Mouse (Mus musculus) cerebellum, adult 11-12 months (tissue): ENCODE data around the gene Pkn1.

Experiments
- DNase-seq: peaks from one replicate; pipeline ENCODE4 v3.0.0; 2022

Pkn1 gene

DNA sequence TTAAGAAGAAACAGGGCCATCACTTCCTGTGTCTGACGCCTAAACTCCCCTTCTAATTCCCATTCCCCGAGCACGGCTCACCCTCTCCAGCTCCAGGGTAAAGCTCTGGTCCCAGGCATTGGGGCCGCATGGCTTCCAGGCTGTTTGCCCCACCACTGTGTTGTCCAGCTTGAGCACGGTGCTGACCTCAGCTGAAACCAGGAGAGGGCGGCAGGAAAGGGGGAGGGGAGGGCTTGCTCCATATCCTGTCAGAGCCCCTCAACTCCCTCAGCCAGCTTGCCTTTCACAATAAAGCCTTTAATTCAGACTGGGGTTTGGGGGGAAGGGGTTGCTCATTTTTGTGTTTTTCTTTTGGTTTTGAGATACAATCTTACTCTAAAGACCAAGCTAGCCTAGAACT is 17.9 kb downstream of the Pkn1 start:
- DNase-seq = no peak

DNA sequence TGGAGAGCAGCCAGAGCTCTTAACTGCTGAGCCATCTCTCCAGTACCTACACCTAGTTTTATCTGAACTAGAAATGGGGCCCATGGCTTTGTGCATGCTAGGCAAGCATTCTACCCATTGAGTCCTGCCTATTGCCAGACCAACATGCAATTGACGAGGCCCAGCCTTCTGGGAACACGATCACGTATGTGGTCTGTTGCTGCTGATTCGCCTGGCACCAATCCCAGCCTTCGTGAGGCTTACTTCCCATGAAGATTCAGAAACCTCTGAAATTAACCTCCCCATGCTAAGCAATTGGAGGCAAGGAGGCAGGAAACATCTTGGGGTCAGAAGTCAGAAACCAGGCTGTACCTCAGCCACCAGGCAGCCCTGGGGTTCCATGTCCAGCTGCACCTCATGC is 18.4 kb downstream of the Pkn1 start:
- DNase-seq = no peak

DNA sequence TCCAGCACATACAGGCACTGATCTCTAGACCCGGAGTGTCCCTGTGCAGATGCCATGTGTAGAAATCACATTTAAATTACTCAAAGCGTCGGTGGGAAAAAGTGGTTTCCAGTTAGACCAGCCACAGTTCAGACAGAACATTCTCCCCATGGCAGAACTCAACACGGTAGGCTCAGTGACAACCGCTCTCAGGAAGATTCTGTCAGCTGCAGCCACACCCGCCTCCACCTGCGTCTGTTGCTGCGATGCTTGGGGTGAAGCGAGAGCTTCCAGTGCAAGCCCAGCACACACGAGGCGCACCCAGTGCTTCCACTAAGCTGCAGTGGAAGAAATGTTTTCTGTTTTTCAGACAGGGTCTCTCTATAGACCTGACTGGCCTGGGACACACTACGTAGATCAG is 19.1 kb downstream of the Pkn1 start:
- DNase-seq = no peak

DNA sequence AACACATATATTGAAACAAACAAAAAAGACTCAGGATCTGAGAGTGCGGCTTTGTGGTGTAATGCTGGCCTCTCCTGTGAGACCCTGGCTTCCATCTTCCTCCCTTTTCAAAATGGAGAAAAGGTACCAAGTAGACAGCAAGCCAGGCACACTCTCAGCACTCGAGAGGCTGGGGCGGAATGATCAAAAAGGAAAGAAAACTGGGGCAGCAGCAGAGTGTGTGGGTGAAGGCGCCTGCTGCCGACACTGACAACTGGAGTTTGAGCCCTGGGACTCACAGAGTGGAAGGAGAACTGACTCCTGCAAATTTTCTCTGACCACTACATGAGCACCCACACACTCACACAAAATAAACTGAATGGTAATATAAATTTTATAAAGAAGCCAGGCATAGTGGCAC is 24.5 kb downstream of the Pkn1 start:
- DNase-seq = no peak

DNA sequence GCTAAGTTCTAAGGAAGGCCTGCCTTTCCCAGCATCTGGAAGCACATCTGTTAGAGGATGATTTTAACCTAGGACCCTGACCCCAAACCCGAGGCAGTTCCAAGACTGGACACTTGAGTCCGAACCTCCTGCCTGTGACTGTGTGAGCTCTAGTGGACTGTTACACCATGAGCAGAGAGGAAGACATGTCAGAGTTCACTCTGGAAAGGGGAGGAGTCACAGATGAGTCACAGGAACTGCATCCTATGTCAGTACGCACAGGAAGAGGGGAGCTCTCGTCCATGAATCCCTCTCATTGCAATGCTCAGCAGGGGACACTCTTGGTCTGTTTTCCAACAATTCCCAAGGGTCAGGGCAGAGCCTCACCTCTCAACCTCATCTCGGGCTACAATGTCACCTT is 26.0 kb downstream of the Pkn1 start:
- DNase-seq = no peak

DNA sequence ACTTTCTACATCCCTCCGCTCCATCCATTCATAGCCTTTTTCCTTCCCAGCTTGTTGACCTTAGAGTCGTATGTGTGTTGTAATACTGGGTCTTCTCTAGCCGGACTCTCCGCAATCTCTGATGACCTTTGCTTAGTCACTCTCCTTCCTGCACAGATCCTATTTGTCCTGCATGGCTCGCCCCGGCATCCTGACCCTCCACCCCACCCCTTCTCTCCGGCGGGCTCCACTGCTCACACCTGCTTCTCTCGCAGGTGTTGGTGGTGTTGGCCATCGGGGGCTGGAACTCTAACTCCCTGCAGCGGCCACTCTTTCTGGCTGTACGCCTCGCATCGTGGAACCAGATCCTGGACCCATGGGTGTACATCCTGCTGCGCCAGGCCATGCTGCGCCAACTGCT is 30.0 kb downstream of the Pkn1 start:
- no peak for DNase-seq

DNA sequence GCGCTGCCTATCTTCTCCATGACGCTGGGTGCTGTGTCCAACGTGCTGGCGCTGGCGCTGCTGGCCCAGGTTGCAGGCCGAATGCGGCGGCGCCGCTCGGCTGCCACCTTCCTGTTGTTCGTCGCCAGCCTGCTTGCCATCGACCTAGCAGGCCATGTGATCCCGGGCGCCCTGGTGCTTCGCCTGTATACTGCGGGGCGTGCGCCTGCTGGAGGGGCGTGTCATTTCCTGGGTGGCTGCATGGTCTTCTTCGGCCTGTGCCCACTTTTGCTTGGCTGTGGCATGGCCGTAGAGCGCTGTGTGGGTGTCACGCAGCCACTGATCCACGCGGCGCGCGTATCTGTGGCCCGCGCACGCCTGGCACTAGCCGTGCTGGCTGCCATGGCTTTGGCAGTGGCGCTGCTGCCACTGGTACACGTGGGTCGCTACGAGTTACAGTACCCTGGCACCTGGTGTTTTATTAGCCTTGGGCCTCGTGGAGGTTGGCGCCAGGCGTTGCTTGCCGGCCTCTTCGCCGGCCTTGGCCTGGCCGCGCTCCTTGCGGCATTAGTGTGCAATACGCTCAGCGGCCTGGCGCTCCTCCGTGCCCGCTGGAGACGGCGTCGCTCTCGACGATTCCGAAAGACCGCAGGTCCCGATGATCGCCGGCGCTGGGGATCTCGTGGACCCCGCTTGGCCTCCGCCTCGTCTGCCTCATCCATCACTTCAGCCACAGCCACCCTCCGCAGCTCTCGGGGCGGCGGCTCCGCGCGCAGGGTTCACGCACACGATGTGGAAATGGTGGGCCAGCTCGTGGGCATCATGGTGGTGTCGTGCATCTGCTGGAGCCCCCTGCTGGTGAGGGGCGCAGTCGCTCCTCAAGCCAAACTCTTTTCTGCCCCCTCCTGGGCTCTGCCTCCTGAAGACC is 30.7 kb downstream of the Pkn1 start:
- peak; percentile 56 for DNase-seq

DNA sequence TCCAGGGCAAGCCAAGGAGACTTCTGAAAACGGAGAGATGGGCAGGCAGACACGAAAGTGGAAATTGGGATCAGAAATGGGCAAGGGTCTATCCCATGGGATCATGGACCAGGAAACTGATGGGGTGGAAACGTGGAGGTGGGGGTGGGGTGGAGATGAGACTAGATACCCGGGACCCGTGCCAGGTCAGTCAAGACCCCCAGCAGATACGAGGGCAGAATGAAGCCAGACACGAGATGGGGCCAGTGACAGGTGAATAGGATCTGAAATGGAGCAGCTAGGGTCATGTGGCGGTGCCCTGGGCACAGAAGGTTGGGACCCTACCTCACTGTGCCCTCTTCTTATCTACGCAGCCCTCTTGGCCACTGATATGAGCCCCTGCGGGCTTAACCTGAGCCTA is 31.5 kb downstream of the Pkn1 start:
- no peak for DNase-seq

DNA sequence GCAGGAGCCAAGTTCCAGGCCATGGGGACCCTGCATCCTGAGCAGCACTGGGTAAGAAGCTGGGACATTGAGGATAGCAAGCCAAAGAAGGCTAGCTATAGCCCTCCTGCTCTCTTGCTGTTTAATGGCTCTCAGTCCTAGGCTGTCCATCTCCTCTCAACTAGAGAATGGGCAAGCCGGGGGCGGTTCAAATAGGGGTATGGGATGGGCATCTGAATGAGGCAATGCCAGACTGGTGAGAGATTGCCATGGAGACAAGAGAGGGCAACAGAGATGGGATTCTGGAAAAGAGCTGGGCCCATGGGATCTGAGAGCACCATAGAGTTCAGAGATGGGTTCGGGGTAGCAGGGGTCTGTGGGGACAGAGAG is 32.1 kb downstream of the Pkn1 start:
- no peak for DNase-seq

DNA sequence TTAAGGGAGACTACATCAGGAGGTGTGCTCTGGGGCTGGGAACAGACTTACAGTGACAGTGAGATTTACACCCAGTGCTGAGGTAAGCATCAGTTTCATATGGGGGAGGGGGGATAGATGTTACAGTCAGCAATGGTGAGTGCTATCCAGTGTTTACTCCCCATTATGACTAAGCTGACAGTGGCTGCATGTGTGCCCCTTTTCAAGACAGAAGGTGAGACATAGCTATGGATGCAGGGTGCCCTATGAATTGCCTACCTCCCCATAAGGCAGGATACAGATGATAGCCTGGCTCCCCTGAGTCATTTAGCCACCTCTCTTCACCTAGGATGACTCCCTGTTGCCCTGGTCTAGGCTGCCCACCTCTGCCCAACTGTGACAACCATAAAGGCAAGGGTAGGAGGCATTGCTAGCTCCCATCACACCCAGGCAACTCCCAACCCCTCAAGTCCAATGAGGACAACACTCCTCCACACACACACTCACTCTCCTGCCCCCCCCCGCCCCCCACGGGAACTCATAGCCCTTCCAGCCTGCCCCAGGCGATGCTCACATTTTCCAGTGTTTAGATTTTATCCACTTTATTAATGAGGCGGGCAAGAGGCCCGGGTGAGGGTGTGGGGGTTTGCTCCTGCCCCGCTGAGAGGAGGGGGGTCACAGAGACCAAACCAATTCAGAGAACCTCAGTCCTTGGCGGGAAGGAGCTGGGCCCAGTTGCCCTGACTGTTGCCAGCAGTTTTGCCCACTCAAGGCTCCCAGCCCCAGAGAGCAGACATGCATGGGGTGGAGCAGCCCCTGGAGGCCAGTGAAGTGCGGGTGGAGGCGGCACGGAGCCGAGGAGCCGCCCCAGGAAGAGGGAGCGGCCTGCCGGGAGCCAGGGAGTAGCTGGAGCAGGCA is 32.8 kb downstream of the Pkn1 start, which contains the start of gene Ptger1:
TSS of gene Ptger1 (plus strand) at position 710 of the 897 bp plus-strand sequence.
- DNase-seq = no peak

DNA sequence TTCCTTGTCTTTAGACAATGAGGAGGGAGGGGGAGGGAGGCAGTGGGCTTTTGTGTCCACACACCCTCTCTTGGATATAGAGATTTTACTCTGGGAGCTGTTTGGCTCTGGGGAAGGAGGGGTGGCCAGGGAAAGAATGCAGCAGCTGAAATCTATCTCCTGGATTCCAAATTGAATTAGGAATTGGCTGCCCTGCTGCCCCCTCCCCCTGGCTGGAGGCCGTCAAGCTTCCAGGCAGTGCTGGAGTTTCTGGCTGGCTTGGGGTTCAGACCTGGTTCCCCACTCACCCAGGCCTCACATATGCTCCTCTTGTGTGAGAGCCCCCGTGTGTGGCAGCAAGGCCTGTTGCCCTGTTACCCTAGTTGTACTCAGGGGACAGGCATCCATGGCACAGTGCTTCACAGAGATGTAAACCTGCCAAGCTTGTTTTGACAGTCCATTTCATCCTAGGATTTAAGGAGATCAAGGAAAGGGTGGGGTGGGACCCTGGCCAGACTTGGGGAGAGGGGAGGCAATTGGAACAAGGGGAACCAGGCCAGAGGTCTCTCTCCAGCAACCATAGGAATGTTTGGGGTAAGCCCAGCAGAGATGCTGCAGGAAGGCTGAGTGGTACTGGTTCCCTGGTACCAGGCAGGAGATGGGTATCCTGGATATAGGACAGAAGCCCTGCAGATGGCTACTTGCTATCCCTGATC is 33.9 kb downstream of the Pkn1 start:
- no peak for DNase-seq

DNA sequence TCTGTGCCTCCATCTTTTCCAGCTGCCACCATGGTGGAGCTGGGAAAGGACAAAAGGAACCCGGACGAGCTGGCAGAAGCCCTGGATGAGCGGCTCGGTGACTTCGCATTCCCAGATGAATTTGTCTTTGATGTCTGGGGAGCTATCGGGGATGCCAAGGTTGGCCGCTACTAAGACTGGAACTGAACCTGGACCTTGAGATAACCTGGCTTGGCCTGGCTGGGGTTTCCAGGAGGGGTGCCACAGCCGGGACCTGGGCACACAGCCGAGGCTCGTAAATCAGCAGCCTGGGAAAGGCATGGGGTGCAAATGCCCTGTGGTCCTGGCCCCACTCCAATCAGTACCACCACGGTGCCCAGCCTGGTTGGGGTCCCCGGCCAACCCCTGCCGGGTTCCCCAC is 34.9 kb downstream of the Pkn1 start:
- no peak for DNase-seq

DNA sequence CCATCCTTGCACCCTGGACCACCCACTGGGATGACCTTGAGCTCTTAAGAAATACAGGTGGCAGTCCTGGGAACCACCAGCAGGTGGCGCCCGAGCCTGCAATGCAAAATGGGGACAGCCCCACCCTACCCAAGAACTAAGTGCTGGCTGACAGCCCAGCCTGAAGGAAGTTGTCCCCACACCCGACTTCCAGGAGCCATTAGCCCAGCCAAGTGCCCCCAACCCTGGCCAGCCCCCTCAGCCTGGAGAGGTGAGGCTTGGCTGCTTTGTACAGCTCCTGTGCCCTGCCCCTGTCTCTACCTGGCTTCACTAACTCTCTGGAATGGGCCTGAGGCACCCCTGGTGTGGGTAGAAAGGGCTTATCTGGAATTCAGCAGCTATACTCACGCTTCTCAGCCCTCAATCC is 36.6 kb downstream of the Pkn1 start:
- peak; percentile 81 for DNase-seq

DNA sequence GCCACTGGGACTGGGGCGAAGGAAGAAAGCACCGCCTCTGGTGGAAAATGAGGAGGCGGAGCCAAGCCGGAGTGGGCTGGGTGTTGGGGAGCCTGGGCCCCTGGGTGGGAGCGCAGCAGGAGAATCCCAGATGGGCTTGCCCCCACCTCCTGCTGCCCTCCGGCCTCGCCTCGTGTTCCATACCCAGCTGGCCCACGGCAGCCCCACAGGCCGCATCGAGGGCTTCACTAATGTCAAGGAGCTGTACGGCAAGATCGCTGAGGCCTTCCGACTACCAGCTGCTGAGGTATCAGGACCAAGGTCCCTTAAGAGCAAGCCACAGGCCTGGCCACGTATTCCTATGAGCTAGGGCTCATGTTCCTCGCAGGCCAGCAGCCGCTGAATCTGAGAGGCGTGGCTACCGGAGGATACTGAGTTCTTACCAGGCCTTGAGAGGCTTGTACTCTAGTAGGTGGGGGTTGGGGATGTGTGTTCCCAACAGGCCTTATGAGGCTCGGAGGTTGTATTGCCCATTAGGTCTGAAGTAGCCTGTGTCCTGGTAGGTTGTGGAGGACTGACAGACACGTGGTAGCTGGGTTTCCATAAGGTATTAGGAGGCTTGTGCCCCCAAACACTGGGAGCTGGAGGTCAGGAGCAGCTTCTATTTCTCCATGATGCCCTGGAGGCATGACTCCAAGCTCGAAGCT is 37.8 kb downstream of the Pkn1 start:
- DNase-seq = no peak

DNA sequence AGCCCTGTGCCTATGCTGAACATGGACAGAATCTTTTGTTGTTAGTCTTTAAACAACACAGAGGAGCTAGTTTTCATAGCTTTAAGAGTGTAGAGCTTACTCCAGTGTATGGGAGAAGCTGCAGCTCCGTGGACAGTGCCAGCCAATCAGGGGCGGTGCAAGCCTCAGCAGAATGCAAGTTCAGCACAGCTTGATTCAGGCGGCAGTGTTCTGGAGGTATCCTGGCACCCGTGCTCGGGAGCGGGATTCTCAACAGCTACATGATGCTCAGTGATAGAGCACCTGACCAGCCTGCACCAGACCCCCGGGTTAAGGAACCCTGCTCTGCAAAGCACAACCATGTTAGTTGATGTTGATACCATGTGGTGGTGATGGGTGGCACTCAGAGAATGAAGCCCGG is 38.4 kb downstream of the Pkn1 start:
- DNase-seq = no peak

DNA sequence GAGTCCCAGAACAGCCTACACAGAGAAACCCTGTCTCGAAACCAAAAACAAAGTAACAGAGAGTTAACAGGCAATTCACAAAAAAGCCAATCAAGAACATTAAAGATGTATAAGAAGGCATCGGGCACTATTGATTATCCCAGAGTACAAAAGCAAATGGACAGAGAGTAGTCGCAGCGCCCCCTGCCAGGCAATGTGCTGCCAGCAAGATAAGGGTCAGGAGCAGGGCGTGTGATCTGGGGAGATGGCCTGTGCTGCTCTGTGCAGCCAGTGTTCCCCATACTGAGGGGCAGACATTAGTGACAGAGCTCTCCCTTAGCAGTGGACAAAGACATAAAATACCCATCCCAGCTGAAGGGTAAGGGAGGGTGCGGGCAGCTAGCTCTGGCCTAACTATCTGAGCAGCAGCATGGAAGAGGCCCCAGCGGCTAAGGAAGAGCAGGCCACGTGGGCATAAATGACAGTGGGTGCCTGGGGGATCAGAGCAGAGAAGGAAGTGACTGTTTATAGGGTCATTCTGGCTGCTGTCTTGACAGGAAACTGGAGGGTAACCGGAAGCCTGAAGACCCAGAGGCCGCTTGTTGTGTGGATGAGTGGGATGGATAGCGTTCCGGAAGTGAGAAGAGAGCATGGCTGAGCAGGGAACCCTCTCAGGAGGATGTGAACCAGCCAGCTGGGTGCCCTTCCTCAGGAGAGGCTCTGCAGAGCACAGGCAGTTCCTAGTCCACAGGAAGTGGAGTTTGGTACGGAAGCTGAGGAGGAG is 42.3 kb downstream of the Pkn1 start:
- DNase-seq = no peak

DNA sequence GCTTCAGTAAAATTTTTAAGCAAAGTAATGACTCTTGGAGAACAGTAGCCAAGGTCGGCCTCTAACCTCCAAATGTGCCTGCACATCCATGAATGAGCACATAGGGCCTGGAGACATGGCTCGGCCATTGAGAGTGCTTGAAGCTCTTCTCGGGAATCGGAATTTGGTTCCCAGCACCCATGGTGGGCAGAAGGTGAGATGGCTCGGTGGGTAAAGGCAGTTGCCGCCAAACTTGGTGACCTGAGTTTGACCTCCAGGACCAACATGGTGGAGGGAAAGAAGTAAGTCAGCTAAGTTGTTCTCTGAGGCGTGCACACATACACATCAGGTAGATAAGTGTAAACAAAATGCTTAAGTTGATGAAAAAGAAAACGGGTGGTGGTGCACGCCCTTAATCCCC is 42.9 kb downstream of the Pkn1 start:
- no peak for DNase-seq

DNA sequence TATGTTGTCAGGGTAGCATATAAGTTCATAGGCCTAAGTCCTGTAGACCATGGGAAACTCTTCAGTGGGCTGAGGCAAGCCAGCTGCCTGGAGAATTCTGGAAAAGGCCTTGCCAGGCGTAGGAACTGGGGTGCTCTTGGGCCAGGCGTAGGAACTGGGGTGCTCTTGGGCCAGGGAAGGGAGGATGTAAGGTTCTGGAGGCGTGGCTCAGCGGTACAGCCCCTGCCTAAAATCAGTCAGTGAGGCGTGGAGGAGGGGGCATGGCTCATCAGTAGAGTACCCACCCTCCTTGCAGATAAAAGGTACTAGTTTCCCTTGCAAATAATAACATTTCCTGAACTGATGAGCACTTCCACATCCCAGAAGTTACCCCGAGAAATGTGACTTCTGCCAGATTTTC is 44.3 kb downstream of the Pkn1 start:
- no peak for DNase-seq

DNA sequence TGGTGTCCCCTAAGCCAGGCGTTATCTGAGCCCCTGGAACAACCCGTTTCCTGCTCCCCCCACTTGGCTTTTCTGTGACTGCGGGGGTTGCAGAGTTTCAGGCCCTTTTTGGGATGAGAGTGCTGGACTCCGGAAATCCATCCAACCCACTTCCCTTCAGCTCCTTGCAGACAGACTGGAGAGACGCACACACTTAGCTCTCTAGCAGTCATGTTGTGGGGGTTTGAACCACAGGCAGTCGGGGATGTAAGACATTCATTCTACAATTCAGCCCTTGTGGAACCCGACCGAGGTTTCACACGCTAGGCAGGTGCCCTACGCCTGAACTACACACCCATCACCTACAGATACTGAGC is 45.3 kb downstream of the Pkn1 start:
- no peak for DNase-seq

DNA sequence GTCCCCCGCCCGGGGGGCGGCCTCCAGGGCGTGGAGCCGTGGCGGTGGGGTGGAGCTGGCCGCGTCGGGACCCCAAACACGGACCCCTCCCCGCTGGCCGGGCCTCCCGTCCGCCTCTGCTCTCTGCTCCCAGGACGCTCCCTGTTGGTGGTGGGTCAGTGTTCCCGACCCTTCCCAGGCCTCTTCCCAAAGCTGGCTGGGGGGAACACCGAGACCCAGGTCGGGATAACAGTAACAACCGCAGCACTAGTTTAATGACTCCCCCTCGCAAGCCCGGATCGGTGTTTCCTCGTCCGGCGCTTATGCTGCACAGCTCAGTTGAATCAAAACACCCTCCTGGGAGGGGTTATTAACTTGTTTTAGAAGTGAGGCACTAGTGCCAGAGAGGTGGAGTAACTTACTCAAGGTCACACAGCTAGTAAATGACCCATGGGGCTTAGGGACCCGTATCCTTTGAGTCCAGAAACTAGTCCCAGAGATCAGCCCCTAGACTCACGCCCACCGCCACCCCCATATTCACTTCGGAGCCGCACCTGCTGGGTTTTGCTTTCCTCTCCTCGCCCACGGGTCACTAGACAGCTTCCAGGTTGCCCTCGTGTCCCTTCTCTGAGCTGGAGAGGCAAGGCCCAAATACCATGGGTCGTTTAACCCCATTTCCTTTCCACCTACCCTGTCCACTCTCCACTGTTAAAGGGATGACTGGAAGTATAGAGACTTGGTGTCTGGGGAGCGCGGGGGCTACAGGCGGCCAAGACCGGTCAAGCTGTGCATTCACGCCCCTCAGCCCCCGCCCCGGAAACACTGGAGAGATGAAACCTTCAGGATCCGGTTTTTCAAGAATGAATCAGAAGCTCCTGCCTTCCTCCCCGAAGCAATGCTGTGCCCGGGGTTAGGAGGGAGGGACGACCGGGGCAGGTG is 46.0 kb downstream of the Pkn1 start:
- DNase-seq = peak; percentile 27
